ENCODE assay signal across 8 mouse cellular contexts in genomic region chr9:98601156-98601836, GRCm38 (mm10). TPM values are rescaled to one million over a fixed set of nuclear protein-coding genes. Genes with fewer than 3 reads are reported as not detected.
DNase-seq lines count a peak whose midpoint lies in the region; ATAC-seq lines count a peak whose summit lies in the region.

Gene Mrps22, minus strand, starts transcription at chr9:98601660.

- WGBS in embryonic facial prominence, embryonic 12.5 days, result under 1% methylated on average over 44 of the region's 44 CpGs
- under 1% methylated on average over 44 of the region's 44 CpGs for WGBS in limb, embryonic 11.5 days
- under 1% methylated on average over 44 of the region's 44 CpGs for WGBS in midbrain, embryonic 14.5 days

- H3K4me1 ChIP-seq in embryonic facial prominence, embryonic 12.5 days, result peaks cover 12% of the 10 kb centered on the region
- peaks cover 4% of the 10 kb centered on the region; the same call in 1 of the 2 replicates for H3K4me1 ChIP-seq in limb, embryonic 11.5 days (ENCODE audit: control insufficient read depth, insufficient read depth, low read length)
- peaks cover 9% of the 10 kb centered on the region; the same call in 1 of the 2 replicates for H3K4me1 ChIP-seq in midbrain, embryonic 14.5 days (ENCODE audit: control insufficient read depth, insufficient read depth, low read length)

- ATAC-seq in embryonic facial prominence, embryonic 12.5 days (ENCODE audit: insufficient number of reproducible peaks, insufficient read depth, low FRiP score, low TSS enrichment), result peak; percentile 92
- peak; percentile 94 for ATAC-seq in limb, embryonic 11.5 days (ENCODE audit: insufficient number of reproducible peaks, low FRiP score, low TSS enrichment, low read depth)
- ATAC-seq in midbrain, embryonic 14.5 days (ENCODE audit: low FRiP score, low TSS enrichment), result peak; percentile 89

- H3K27ac ChIP-seq in embryonic facial prominence, embryonic 12.5 days, result no peak within 1 kb of the TSS
- no peak within 1 kb of the TSS for H3K27ac ChIP-seq in limb, embryonic 11.5 days (replicated peaks; ENCODE audit: low read depth, low read length)
- no peak within 1 kb of the TSS; the same call in 1 of the 2 replicates for H3K27ac ChIP-seq in midbrain, embryonic 14.5 days (replicated peaks; ENCODE audit: low read depth, low read length)

- peak within 1 kb of the TSS; percentile 96 for H3K4me3 ChIP-seq in embryonic facial prominence, embryonic 12.5 days
- peak within 1 kb of the TSS; percentile 69 for H3K4me3 ChIP-seq in limb, embryonic 11.5 days (ENCODE audit: low read depth, low read length)
- H3K4me3 ChIP-seq in midbrain, embryonic 14.5 days (replicated peaks; ENCODE audit: low read depth, low read length), result peak within 1 kb of the TSS; percentile 83

- peak within 1 kb of the TSS; percentile 95 for H3K4me2 ChIP-seq in embryonic facial prominence, embryonic 12.5 days (replicated peaks)
- peak within 1 kb of the TSS; percentile 74 for H3K4me2 ChIP-seq in limb, embryonic 11.5 days (ENCODE audit: low read depth, severe bottlenecking)
- H3K4me2 ChIP-seq in midbrain, embryonic 14.5 days (ENCODE audit: low read length), result peak within 1 kb of the TSS; percentile 93

- H3K27me3 ChIP-seq in embryonic facial prominence, embryonic 12.5 days, result no peaks in the 10 kb centered on the region
- H3K27me3 ChIP-seq in limb, embryonic 11.5 days (ENCODE audit: control insufficient read depth, insufficient read depth, low read length), result no peaks in the 10 kb centered on the region
- no peaks in the 10 kb centered on the region for H3K27me3 ChIP-seq in midbrain, embryonic 14.5 days (ENCODE audit: control insufficient read depth, insufficient read depth, low read length)

- H3K9me3 ChIP-seq in embryonic facial prominence, embryonic 12.5 days, result no peaks in the 10 kb centered on the region
- no peaks in the 10 kb centered on the region for H3K9me3 ChIP-seq in limb, embryonic 11.5 days (ENCODE audit: control insufficient read depth, low read length)
- no peaks in the 10 kb centered on the region for H3K9me3 ChIP-seq in midbrain, embryonic 14.5 days (ENCODE audit: control insufficient read depth, low read length)

- DNase-seq in 3134 (ENCODE audit: extremely low read depth, insufficient read length, low spot score), result peak; percentile 77
- DNase-seq in adrenal gland, postnatal 25 days, result peak; percentile 70
- DNase-seq in heart, adult 11 months, result peak; percentile 98
- DNase-seq in kidney, adult 18-20 months, result peak; percentile 82
- DNase-seq in limb, embryonic 11.5 days (ENCODE audit: low spot score), result peak; percentile 86
- peak; percentile 93 for DNase-seq in midbrain, embryonic 14.5 days
- peak; percentile 60 to 69 for DNase-seq in spleen, adult 18-20 months

- peaks cover 19% of the 10 kb centered on the region for H3K36me3 ChIP-seq in embryonic facial prominence, embryonic 12.5 days
- peaks cover 4% of the 10 kb centered on the region; the same call in 1 of the 2 replicates for H3K36me3 ChIP-seq in limb, embryonic 11.5 days (ENCODE audit: control insufficient read depth, insufficient read depth, low read length)
- H3K36me3 ChIP-seq in midbrain, embryonic 14.5 days (ENCODE audit: control insufficient read depth, insufficient read depth, low read length), result peaks cover 21% of the 10 kb centered on the region

- H3K9ac ChIP-seq in embryonic facial prominence, embryonic 12.5 days, result peak within 1 kb of the TSS; percentile 76
- H3K9ac ChIP-seq in limb, embryonic 11.5 days (ENCODE audit: low read length), result peak within 1 kb of the TSS; percentile 66
- H3K9ac ChIP-seq in midbrain, embryonic 14.5 days (replicated peaks; ENCODE audit: low read length), result peak within 1 kb of the TSS; percentile 70

RNA-seq across cellular contexts. Expression of gene Mrps22, which starts in this region (rescaled TPM):
- 56.5 and 68.2 TPM in 2 replicates for total RNA-seq in adrenal gland, postnatal 25 days (2021)
- polyA plus RNA-seq in embryonic facial prominence, embryonic 12.5 days (2016; fragmentation: Nextera tagmentation; extraction: Ambion mirVana), result 62.2 and 65.1 TPM in 2 replicates
- polyA plus RNA-seq in limb, embryonic 11.5 days (2014; fragmentation: Nextera tagmentation; extraction: Ambion mirVana), result 76.2 and 82.3 TPM in 2 replicates
- polyA plus RNA-seq in midbrain, embryonic 14.5 days (2014; fragmentation: Nextera tagmentation; extraction: Ambion mirVana), result 50.5 and 52.3 TPM in 2 replicates
